Mouse (Mus musculus) layer of hippocampus, adult 9-10 months (tissue): ENCODE measurements around the gene Adamts7.

Experiments used
- DNase-seq: peaks from one replicate; pipeline ENCODE4 v3.0.0; 2022; ENCODE audit warnings: low spot score

The Adamts7 gene

GRCm38 (mm10) chr9:90162926-90163748 is at the start of gene Adamts7:
TSS of gene Adamts7 (plus strand) at chr9:90163069.
- DNase-seq: no peak

- DNase-seq: no peak
Measured at GRCm38 (mm10) chr9:90113151-90113550, 49.7 kb upstream of the Adamts7 start.

GRCm38 (mm10) chr9:90113651-90114566 is 49.0 kb upstream of the Adamts7 start:
- peak; percentile 86 for DNase-seq

GRCm38 (mm10) chr9:90114567-90115307 is 48.1 kb upstream of the Adamts7 start, which contains the start of gene Morf4l1:
TSS of gene Morf4l1 (minus strand) at chr9:90114774.
- DNase-seq: peak; percentile 91

GRCm38 (mm10) chr9:90115308-90115700 is 47.6 kb upstream of the Adamts7 start:
- DNase-seq: no peak

GRCm38 (mm10) chr9:90117234-90117633 is 45.6 kb upstream of the Adamts7 start:
- DNase-seq: no peak

GRCm38 (mm10) chr9:90122246-90122740 is 40.6 kb upstream of the Adamts7 start:
- DNase-seq: no peak

GRCm38 (mm10) chr9:90124156-90124872 is 38.6 kb upstream of the Adamts7 start:
- DNase-seq: no peak

GRCm38 (mm10) chr9:90124873-90125245 is 38.0 kb upstream of the Adamts7 start:
- no peak for DNase-seq

GRCm38 (mm10) chr9:90125416-90126099 is 37.3 kb upstream of the Adamts7 start:
- DNase-seq: no peak

GRCm38 (mm10) chr9:90126260-90127010 is 36.4 kb upstream of the Adamts7 start:
- DNase-seq: peak; percentile 76

GRCm38 (mm10) chr9:90127146-90127545 is 35.7 kb upstream of the Adamts7 start:
- DNase-seq: no peak

GRCm38 (mm10) chr9:90128636-90129201 is 34.1 kb upstream of the Adamts7 start:
- no peak for DNase-seq

GRCm38 (mm10) chr9:90133562-90134355 is 29.1 kb upstream of the Adamts7 start:
- DNase-seq: no peak

GRCm38 (mm10) chr9:90135466-90135865 is 27.4 kb upstream of the Adamts7 start:
- DNase-seq: no peak

- no peak for DNase-seq
Measured at GRCm38 (mm10) chr9:90135963-90136677, 26.7 kb upstream of the Adamts7 start.

GRCm38 (mm10) chr9:90136678-90136965 is 26.2 kb upstream of the Adamts7 start:
- DNase-seq: no peak

- no peak for DNase-seq
Measured at GRCm38 (mm10) chr9:90145788-90146187, 17.1 kb upstream of the Adamts7 start.
